Mouse (Mus musculus) lung, embryonic 16.5 days (tissue): ENCODE measurements around the gene Gm10912. TPM values are rescaled to one million over a fixed set of nuclear protein-coding genes. Genes with fewer than 3 reads are reported as not detected.
"Not testable (repeated sequence)": the region's sequence is repeated elsewhere in the genome, so short reads cannot be mapped to it uniquely, and the experiment has no call there.

Source experiments
- ATAC-seq: fragments of 200-750 bp; cut with Nextera tagmentation; 2 replicates; pipeline ENCODE4 v1.8.0; 2017; ENCODE audit warnings: low read depth, mild to moderate bottlenecking, moderate library complexity
- H3K27ac ChIP-seq: fragments of 300-500 bp; sonication (generic); 2 replicates; pipeline ENCODE4 v1.5.1; 2014; ENCODE audit warnings: mild to moderate bottlenecking, control low read depth, low read length
- H3K27me3 ChIP-seq: fragments of 300-500 bp; sonication (generic); 2 replicates; pipeline ENCODE4 v1.6.1; 2014; ENCODE audit warnings: low read depth, low read length, mixed read lengths; ENCODE audit not compliant: control insufficient read depth, insufficient read depth
- H3K36me3 ChIP-seq: fragments of 300-500 bp; sonication (generic); 2 replicates; pipeline ENCODE4 v1.6.1; 2014; ENCODE audit warnings: low read length; ENCODE audit not compliant: control insufficient read depth, insufficient read depth
- H3K4me1 ChIP-seq: fragments of 300-500 bp; sonication (generic); replicated peaks from 2 replicates; pipeline ENCODE4 v1.6.1; 2014; ENCODE audit warnings: low read length, mixed read lengths; ENCODE audit not compliant: control insufficient read depth, insufficient read depth
- H3K4me2 ChIP-seq: fragments of 300-500 bp; sonication (generic); 2 replicates; pipeline ENCODE4 v1.6.1; 2014; ENCODE audit warnings: low read depth, low read length, control low read depth
- H3K4me3 ChIP-seq: fragments of 300-500 bp; sonication (generic); 2 replicates; pipeline ENCODE4 v1.5.1; 2014; ENCODE audit warnings: mild to moderate bottlenecking, low read length, control low read depth
- H3K9ac ChIP-seq: fragments of 300-500 bp; sonication (generic); 2 replicates; pipeline ENCODE4 v1.6.1; 2014; ENCODE audit warnings: low read length, control low read depth
- H3K9me3 ChIP-seq: fragments of 300-500 bp; sonication (generic); 2 replicates; pipeline ENCODE4 v1.6.1; 2016; ENCODE audit warnings: low read length; ENCODE audit not compliant: control insufficient read depth
- whole genome bisulfite sequencing: fragments of 180-500 bp; shearing (Covaris S2); extraction: QIAGEN DNeasy Blood & Tissue Kit; methylation state at CpG from one replicate; pipeline ENCODE4 v1.1.7; 2014; 5-methylcytosine and 5-hydroxymethylcytosine counted together
- polyA plus RNA-seq: library from polyadenylated mRNA; unstranded; fragments of >200 nt; fragmentation: Nextera tagmentation; extraction: Ambion mirVana; gene quantifications from 2 replicates; pipeline ENCODE4 v1.2.1, GENCODE M21; 2015

The Gm10912 gene
- polyA plus RNA-seq, result not detected in 2 replicates

DNA sequence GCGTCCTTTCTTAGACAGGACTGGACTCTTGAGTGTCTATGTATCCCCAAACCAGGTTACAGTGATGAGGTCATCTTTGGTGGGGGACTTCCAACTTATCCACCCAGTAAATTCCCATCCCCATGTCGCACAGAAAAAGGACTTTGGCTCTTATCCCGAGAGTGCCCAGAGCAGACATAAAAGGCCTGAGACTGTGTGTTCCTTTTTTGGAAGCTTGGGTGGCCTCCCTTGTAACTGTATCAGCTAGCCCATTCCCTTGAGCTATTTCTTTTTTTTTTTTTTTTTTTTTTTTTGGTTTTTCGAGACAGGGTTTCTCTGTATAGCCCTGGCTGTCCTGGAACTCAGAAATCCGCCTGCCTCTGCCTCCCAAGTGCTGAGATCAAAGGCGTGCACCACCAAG lies at the start of gene Gm10912:
Gene Gm10912 (plus strand): TSS at position 301 of the 400 bp plus-strand sequence.
- ATAC-seq, H3K9ac ChIP-seq, H3K4me2 ChIP-seq, H3K36me3 ChIP-seq, H3K27me3 ChIP-seq, H3K4me3 ChIP-seq, H3K4me1 ChIP-seq, H3K9me3 ChIP-seq, H3K27ac ChIP-seq: not testable (repeated sequence)
- 89% methylated on average over 5 of the region's 6 CpGs for WGBS

DNA sequence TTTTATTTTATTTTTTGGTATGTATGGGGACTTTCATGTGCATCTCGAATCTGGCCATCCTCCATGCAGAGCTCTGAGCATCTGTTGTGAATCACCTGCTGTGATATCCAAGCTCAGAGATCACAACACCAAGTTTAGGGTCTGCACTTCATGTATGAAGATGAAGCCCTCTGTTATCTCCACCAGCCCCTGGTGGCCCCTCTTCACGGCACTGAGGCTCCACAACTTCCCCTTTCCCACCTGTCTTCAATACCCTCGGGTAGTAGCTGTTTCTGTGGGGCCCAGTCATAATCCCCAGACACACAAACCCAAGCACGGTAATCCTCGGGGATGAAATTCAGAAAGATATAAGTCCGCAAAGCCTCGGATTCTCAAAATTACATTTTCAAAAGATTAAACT lies 42.5 kb upstream of the Gm10912 start:
- Histone ChIP-seq H3K9me3 (no peaks in the 10 kb centered on the region), H3K4me2 (no peak overlapping the region), H3K9ac (no peak overlapping the region), H3K27me3 (no peaks in the 10 kb centered on the region), H3K4me3 (no peak overlapping the region), H3K36me3 (no peaks in the 10 kb centered on the region), H3K4me1 (peaks cover 4% of the 10 kb centered on the region), H3K27ac (no peak overlapping the region)
- no peak for ATAC-seq
- 76% methylated on average over 7 of the region's 7 CpGs for WGBS

DNA sequence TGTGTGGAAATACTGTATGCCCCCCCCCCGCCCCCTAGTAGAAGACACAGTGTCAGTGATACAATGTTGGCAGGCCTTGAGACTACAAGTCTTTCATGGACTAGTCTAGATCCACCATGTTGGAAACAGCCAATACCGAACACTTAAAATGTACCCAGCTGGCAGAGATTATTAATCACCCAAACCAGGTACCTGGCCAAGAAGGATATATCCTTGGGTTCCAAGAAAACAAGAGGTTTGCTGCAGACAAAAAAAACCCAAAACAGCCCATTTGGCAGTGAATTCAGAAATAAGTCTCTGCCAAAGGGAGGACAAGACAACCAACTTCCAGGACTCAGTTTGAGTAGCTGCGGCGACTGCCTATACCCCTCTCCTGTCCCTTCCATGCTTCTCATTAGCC lies 41.0 kb upstream of the Gm10912 start:
- Histone ChIP-seq H3K27ac (no peak overlapping the region), H3K4me3 (no peak overlapping the region), H3K36me3 (no peaks in the 10 kb centered on the region), H3K4me1 (peaks cover 15% of the 10 kb centered on the region), H3K9ac (no peak overlapping the region), H3K27me3 (no peaks in the 10 kb centered on the region), H3K4me2 (no peak overlapping the region), H3K9me3 (no peaks in the 10 kb centered on the region)
- ATAC-seq, result no peak
- WGBS, result 84% methylated on average over 4 of the region's 4 CpGs

DNA sequence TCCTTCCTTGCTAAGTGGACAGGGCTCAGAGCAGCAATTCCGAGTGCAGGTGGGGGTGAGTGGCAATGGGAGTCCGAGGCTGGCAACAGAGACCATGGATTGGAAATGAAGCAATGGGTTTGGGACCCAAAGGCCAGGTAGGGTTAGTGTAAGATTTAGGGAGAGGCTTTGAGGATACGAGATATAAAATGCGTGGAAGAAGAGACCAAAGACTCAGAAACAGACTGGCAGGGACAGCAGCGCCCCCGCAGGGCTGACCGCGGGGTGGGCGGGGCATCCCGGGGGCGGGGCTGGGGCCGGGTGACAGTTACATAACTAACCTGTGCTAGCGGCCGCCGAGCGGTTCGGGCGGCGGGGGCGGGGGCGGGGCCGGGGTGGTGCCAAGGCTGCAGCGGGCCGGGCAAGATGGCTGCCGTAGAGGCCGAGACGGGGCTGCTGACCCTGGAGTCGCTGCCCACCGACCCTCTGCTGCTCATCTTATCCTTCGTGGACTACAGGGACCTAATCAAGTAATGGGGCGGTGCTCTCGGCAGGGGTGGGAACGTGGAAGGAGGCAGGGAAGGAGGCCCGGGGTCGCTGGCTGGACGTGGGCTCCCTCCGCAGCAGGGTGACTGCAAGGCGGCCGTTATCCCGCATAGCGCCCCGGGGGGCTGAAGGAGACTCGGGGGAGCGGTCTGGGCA lies 38.0 kb upstream of the Gm10912 start, which contains the start of gene Fbxo3:
Gene Fbxo3 (plus strand): TSS at position 264 of the 681 bp plus-strand sequence.
- no peaks in the 10 kb centered on the region for H3K9me3 ChIP-seq
- H3K4me2 ChIP-seq, result peak within 1 kb of the TSS; percentile 80
- peak within 1 kb of the TSS; percentile 63 for H3K27ac ChIP-seq
- peak; percentile 98 for ATAC-seq
- H3K9ac ChIP-seq, result peak within 1 kb of the TSS; percentile 99
- H3K4me3 ChIP-seq, result peak within 1 kb of the TSS; percentile 82
- no peaks in the 10 kb centered on the region for H3K27me3 ChIP-seq
- H3K36me3 ChIP-seq, result no peaks in the 10 kb centered on the region
- WGBS, result under 1% methylated on average over 32 of the region's 44 CpGs
- H3K4me1 ChIP-seq, result peaks cover 18% of the 10 kb centered on the region

DNA sequence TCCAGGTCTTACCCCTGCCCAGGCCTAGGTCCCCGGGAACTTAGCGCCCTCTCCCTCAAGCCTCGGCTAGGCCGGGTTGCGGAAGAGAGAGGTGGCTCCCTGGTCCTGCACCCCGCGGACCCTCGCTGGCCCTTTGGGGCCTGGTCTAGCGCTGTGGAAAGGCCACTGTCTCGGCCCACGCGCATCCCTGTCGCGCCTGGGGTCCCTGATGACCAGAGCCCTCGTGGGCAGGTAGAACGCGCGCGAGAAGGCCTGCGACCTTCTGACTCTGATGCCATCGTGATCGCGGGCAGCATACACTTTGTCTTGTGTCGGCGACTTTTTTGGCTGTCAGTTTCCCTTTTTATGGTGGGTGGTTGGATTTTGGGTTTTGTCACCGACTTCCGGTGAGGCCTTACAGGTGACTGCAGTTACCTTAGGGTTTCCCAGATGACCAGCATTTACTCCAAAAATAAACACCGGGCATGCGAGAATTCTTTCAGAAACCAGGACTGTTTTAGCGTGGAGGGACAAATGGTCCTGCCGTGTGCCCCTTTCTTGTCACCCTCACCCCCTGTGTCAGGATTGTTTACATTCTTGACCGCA lies 37.4 kb upstream of the Gm10912 start, which contains the start of gene 4931422A03Rik:
Gene 4931422A03Rik (minus strand): TSS at position 223 of the 585 bp plus-strand sequence.
- peak within 1 kb of the TSS; percentile 82 for H3K4me3 ChIP-seq
- WGBS, result 0% methylated on average over 32 of the region's 32 CpGs
- no peaks in the 10 kb centered on the region for H3K36me3 ChIP-seq
- peak; percentile 69 for ATAC-seq
- peak within 1 kb of the TSS; percentile 63 for H3K27ac ChIP-seq
- no peaks in the 10 kb centered on the region for H3K9me3 ChIP-seq
- H3K9ac ChIP-seq, result peak within 1 kb of the TSS; percentile 99
- peaks cover 18% of the 10 kb centered on the region for H3K4me1 ChIP-seq
- H3K27me3 ChIP-seq, result no peaks in the 10 kb centered on the region
- peak within 1 kb of the TSS; percentile 80 for H3K4me2 ChIP-seq

DNA sequence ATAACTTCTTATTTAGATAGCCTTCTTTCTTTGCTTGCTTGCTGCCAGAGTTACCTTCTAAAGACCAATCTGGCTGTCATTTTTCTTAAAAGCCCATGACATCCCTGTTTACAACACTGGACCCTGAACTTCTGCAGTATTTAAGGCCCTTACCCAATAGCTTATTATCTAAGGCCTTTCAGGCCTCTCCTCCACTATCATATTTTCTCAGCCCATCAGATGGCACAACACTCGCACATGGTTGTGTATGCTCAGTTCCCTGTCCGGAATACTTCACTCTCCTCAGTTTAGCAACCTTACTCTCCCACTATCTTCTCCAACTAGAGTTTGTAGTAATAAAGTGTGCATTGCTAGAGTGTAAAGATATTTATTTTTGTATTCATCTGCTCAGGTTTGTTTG lies 36.6 kb upstream of the Gm10912 start:
- Histone ChIP-seq H3K27me3 (no peaks in the 10 kb centered on the region), H3K4me1 (peaks cover 18% of the 10 kb centered on the region), H3K4me2 (peak overlapping the region; percentile 80), H3K9me3 (no peaks in the 10 kb centered on the region), H3K4me3 (peak overlapping the region; percentile 82), H3K36me3 (peaks cover 4% of the 10 kb centered on the region), H3K9ac (no peak overlapping the region; the same call in 1 of the 2 replicates), H3K27ac (no peak overlapping the region)
- 53% methylated on average over 2 of the region's 2 CpGs for WGBS
- ATAC-seq, result no peak

DNA sequence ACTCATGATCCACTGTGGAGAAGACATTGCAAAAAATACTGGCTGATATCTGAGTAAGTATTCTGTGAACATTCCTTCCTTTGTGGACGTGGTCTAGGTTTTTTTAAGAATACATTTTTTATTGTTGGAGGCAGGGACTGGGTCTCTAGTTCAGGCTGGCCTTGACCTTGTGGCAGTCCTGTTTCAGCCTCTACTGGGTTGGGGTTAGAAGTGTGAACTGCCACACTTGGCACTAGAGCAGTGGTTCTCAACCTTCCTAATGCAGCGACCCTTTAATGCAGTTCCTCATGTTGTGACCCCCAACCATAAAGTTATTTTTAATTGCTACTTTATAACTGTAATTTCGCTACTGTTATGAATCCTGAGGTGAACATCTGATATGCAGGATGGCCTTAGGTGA lies 35.2 kb upstream of the Gm10912 start:
- Histone ChIP-seq H3K27me3 (no peaks in the 10 kb centered on the region), H3K36me3 (peaks cover 7% of the 10 kb centered on the region), H3K4me1 (peaks cover 18% of the 10 kb centered on the region), H3K9ac (no peak overlapping the region), H3K27ac (no peak overlapping the region), H3K4me2 (no peak overlapping the region), H3K9me3 (no peaks in the 10 kb centered on the region), H3K4me3 (no peak overlapping the region)
- 78% methylated on average over 3 of the region's 3 CpGs for WGBS
- ATAC-seq, result no peak

DNA sequence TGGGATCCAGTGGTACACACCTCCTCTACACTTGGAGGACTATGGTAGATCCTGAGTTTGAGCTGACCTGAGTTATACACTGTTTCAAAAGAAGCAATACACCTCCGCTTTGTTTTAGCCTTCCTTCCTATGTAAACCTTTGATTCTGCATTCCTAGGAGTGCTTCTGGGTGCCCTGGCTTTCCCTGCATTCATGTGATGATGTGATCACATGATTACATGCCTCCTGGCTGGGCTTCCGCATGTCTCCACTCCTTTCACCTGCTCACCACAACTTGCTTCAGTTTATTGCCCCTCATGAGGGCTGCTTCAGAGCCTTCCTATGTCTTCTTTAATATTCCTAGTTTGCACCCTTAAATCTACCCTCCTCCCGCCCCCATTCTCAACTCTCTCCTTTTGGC lies 33.6 kb upstream of the Gm10912 start:
- Histone ChIP-seq H3K9ac (no peak overlapping the region), H3K4me1 (peaks cover 18% of the 10 kb centered on the region)

DNA sequence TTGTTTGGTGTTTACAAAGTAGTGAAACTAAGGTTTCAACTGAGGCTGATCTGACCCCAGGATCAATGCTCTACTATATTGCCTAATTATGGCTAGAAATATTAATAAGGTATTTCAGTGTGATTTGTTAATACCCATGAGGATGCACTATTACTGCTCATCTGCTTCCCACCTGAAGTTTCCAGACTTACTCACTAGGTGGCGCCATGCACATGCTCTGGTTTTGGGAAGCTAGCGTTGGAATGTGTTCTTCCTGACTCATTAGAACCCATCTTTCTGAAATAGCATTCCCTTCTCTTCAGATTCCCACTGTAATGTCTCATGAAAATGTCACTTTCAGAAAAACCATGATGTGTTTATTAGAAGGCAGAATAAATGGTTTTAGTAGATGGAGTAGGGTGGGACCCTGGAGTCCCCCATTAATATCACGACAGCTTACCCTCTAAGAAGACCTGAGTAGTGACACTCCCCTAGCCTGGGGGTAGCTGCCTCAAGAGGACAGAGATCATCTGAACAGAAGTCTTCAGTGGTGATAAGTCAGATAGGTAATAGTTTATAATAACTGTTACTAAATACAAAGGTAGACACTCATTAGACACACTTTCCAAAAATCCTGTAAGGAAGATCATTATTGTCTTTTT lies 30.7 kb upstream of the Gm10912 start:
- no peaks in the 10 kb centered on the region for H3K9me3 ChIP-seq
- 35% methylated on average over 3 of the region's 3 CpGs for WGBS
- peaks cover 13% of the 10 kb centered on the region for H3K36me3 ChIP-seq
- no peaks in the 10 kb centered on the region for H3K27me3 ChIP-seq
- H3K4me2 ChIP-seq, result no peak overlapping the region
- H3K27ac ChIP-seq, result no peak overlapping the region
- no peak overlapping the region for H3K9ac ChIP-seq
- no peak overlapping the region for H3K4me3 ChIP-seq
- ATAC-seq, result peak; percentile 36; the same call in 1 of the 2 replicates
- H3K4me1 ChIP-seq, result no peaks in the 10 kb centered on the region

More for the DNA sequence above, 33.6 kb upstream of the Gm10912 start:
- WGBS, result 78% methylated on average over 3 of the region's 3 CpGs
- Histone ChIP-seq H3K4me2 (no peak overlapping the region), H3K36me3 (peaks cover 9% of the 10 kb centered on the region), H3K4me3 (no peak overlapping the region), H3K27me3 (no peaks in the 10 kb centered on the region), H3K9me3 (no peaks in the 10 kb centered on the region), H3K27ac (no peak overlapping the region)
- ATAC-seq, result no peak
